Mouse (Mus musculus): ENCODE measurements around the gene Cd99l2. TPM values are rescaled to one million over a fixed set of nuclear protein-coding genes. Genes with fewer than 3 reads are reported as not detected.

Cd99l2 gene
- 24.0 and 37.3 TPM in 2 replicates for polyA plus RNA-seq (2015; fragmentation: Nextera tagmentation; extraction: Ambion mirVana)

GRCm38 (mm10) chrX:71492634-71493278 is at the start of gene Cd99l2:
Gene Cd99l2, minus strand, starts transcription at chrX:71492849.

Small RNA genes within 50 kb of the gene (microRNA-seq; reads per million reads assigned to microRNA genes)
- gene Gm23945 (ENCODE audit: borderline replicate concordance, insufficient number of aligned reads) = not detected

Other genes starting within 250 kb of the Cd99l2 start
- 6.0 and 10.5 TPM in 2 replicates for gene Mtmr1, start 128.1 kb downstream of the Cd99l2 start, polyA plus RNA-seq (2015; fragmentation: Nextera tagmentation; extraction: Ambion mirVana)
- gene Hmgb3, start 63.1 kb upstream of the Cd99l2 start, polyA plus RNA-seq (2015; fragmentation: Nextera tagmentation; extraction: Ambion mirVana) = 175 and 223 TPM in 2 replicates
- 0.18 and 0.43 TPM in 2 replicates for gene Gpr50, start 170.8 kb upstream of the Cd99l2 start, polyA plus RNA-seq (2015; fragmentation: Nextera tagmentation; extraction: Ambion mirVana)

Measured in adrenal gland, postnatal 0 days (tissue).